Mouse (Mus musculus) limb, embryonic 14.5 days (tissue): ENCODE measurements around the gene Wdfy3. TPM values are rescaled to one million over a fixed set of nuclear protein-coding genes. Genes with fewer than 3 reads are reported as not detected.

Experiments used
- ATAC-seq: fragments of 200-750 bp; cut with Nextera tagmentation; 2 replicates; pipeline ENCODE4 v1.8.0; 2017; ENCODE audit warnings: low read depth, moderate number of reproducible peaks, moderate TSS enrichment; ENCODE audit not compliant: low FRiP score
- DNase-seq: peaks from one replicate; pipeline ENCODE4 v3.0.0-alpha.2; 2015; ENCODE audit warnings: low spot score
- H3K27ac ChIP-seq: fragments of 300-500 bp; sonication (generic); replicated peaks from 2 replicates; pipeline ENCODE4 v1.5.1; 2014; ENCODE audit warnings: low read depth, mild to moderate bottlenecking, low read length, moderate library complexity, mixed read lengths
- H3K27me3 ChIP-seq: fragments of 300-500 bp; sonication (generic); 2 replicates; pipeline ENCODE4 v1.6.1; 2014; ENCODE audit warnings: low read length, mixed read lengths; ENCODE audit not compliant: control insufficient read depth, insufficient read depth
- H3K36me3 ChIP-seq: fragments of 300-500 bp; sonication (generic); 2 replicates; pipeline ENCODE4 v1.6.1; 2014; ENCODE audit warnings: mild to moderate bottlenecking, low read length, moderate library complexity, mixed read lengths; ENCODE audit not compliant: control insufficient read depth, insufficient read depth
- H3K4me1 ChIP-seq: fragments of 300-500 bp; sonication (generic); 2 replicates; pipeline ENCODE4 v1.6.1; 2014; ENCODE audit warnings: antibody characterized with exemption, low read length, mixed read lengths; ENCODE audit not compliant: control insufficient read depth, insufficient read depth
- H3K4me2 ChIP-seq: fragments of 300-500 bp; sonication (generic); replicated peaks from 2 replicates; pipeline ENCODE4 v1.6.1; 2014; ENCODE audit warnings: low read depth, mild to moderate bottlenecking, low read length, moderate library complexity; ENCODE audit not compliant: severe bottlenecking
- H3K4me3 ChIP-seq: fragments of 300-500 bp; sonication (generic); replicated peaks from 2 replicates; pipeline ENCODE4 v1.5.1; 2014; ENCODE audit warnings: low read length
- H3K9ac ChIP-seq: fragments of 300-500 bp; sonication (generic); 2 replicates; pipeline ENCODE4 v1.6.1; 2014; ENCODE audit warnings: mild to moderate bottlenecking, low read depth, low read length, moderate library complexity; ENCODE audit not compliant: severe bottlenecking
- H3K9me3 ChIP-seq: fragments of 300-500 bp; sonication (generic); 2 replicates; pipeline ENCODE4 v1.6.1; 2016; ENCODE audit warnings: low read length; ENCODE audit not compliant: control insufficient read depth
- POLR2A ChIP-seq: fragments of 200-500 bp; IDR thresholded peaks from 2 replicates; pipeline ENCODE4 v1.8.0; 2012; ENCODE audit warnings: inconsistent platforms, mild to moderate bottlenecking, moderate library complexity, borderline replicate concordance; ENCODE audit not compliant: insufficient read depth, insufficient read length; ENCODE audit errors: extremely low read depth
- whole genome bisulfite sequencing: fragments of 180-500 bp; shearing (Covaris S2); extraction: QIAGEN DNeasy Blood & Tissue Kit; methylation state at CpG from one replicate; pipeline ENCODE4 v1.1.7; 2014; 5-methylcytosine and 5-hydroxymethylcytosine counted together
- polyA plus RNA-seq, 2 experiments: library from polyadenylated mRNA; depleted of rRNA in 1 of 2; stranded (reverse) in 1 of 2; unstranded in 1 of 2; fragments of >200 nt; fragmentation: Nextera tagmentation in 1 of 2; extraction: Ambion mirVana in 1 of 2; gene quantifications; 2 replicates each; pipeline versions ENCODE4 v1.2.1 to v1.2.3; 2012 to 2014

The Wdfy3 gene
- polyA plus RNA-seq, 2 experiments = 21.1 to 30.9 TPM

- no peaks in the 10 kb centered on the region for H3K27me3 ChIP-seq
- no peak overlapping the region for H3K9ac ChIP-seq
- no peak for TF ChIP-seq POLR2A
- peaks cover 97% of the 10 kb centered on the region for H3K36me3 ChIP-seq
- 95% methylated on average over 21 of the region's 21 CpGs for WGBS
- no peak for DNase-seq
- H3K4me2 ChIP-seq = no peak overlapping the region
- no peak for ATAC-seq
- H3K4me3 ChIP-seq = no peak overlapping the region
- H3K4me1 ChIP-seq = no peaks in the 10 kb centered on the region
- no peaks in the 10 kb centered on the region for H3K9me3 ChIP-seq
- H3K27ac ChIP-seq = no peak overlapping the region
Measured at GRCm38 (mm10) chr5:101852116-101852680, 217.5 kb downstream of the Wdfy3 start.

GRCm38 (mm10) chr5:101851133-101851532 lies 218.6 kb downstream of the Wdfy3 start:
- no peak overlapping the region for H3K4me2 ChIP-seq
- no peak for TF ChIP-seq POLR2A
- WGBS = 77% methylated on average over 7 of the region's 7 CpGs
- H3K27ac ChIP-seq = no peak overlapping the region
- peaks cover 98% of the 10 kb centered on the region for H3K36me3 ChIP-seq
- H3K9ac ChIP-seq = no peak overlapping the region
- no peak overlapping the region for H3K4me3 ChIP-seq
- no peaks in the 10 kb centered on the region for H3K27me3 ChIP-seq
- H3K9me3 ChIP-seq = no peaks in the 10 kb centered on the region
- no peaks in the 10 kb centered on the region for H3K4me1 ChIP-seq
- ATAC-seq (no peak), DNase-seq (no peak)

- Histone ChIP-seq H3K9ac (no peak overlapping the region), H3K27ac (no peak overlapping the region), H3K4me3 (no peak overlapping the region), H3K36me3 (peaks cover 98% of the 10 kb centered on the region), H3K27me3 (no peaks in the 10 kb centered on the region), H3K9me3 (no peaks in the 10 kb centered on the region), H3K4me2 (no peak overlapping the region), H3K4me1 (no peaks in the 10 kb centered on the region)
- ATAC-seq (no peak), DNase-seq (no peak)
- WGBS = 73% methylated on average over 4 of the region's 4 CpGs
- no peak for TF ChIP-seq POLR2A
Measured at GRCm38 (mm10) chr5:101847762-101848161, 222.0 kb downstream of the Wdfy3 start.

GRCm38 (mm10) chr5:101847323-101847722 lies 222.4 kb downstream of the Wdfy3 start:
- H3K4me3 ChIP-seq = no peak overlapping the region
- peaks cover 98% of the 10 kb centered on the region for H3K36me3 ChIP-seq
- no peak overlapping the region for H3K27ac ChIP-seq
- no peaks in the 10 kb centered on the region for H3K27me3 ChIP-seq
- H3K4me2 ChIP-seq = no peak overlapping the region
- TF ChIP-seq POLR2A = no peak
- H3K9me3 ChIP-seq = no peaks in the 10 kb centered on the region
- no peaks in the 10 kb centered on the region for H3K4me1 ChIP-seq
- no peak for DNase-seq
- WGBS = 87% methylated on average over 5 of the region's 7 CpGs
- no peak for ATAC-seq
- no peak overlapping the region for H3K9ac ChIP-seq

GRCm38 (mm10) chr5:101845930-101846329 lies 223.8 kb downstream of the Wdfy3 start:
- ATAC-seq (no peak), DNase-seq (no peak)
- H3K9me3 ChIP-seq = no peaks in the 10 kb centered on the region
- 93% methylated on average over 8 of the region's 8 CpGs for WGBS
- peaks cover 98% of the 10 kb centered on the region for H3K36me3 ChIP-seq
- H3K4me3 ChIP-seq = no peak overlapping the region
- TF ChIP-seq POLR2A = no peak
- H3K27me3 ChIP-seq = no peaks in the 10 kb centered on the region
- H3K9ac ChIP-seq = no peak overlapping the region
- H3K4me1 ChIP-seq = no peaks in the 10 kb centered on the region
- H3K4me2 ChIP-seq = no peak overlapping the region
- no peak overlapping the region for H3K27ac ChIP-seq

- H3K36me3 ChIP-seq = peaks cover 100% of the 10 kb centered on the region
- WGBS = 93% methylated on average over 14 of the region's 14 CpGs
Measured at GRCm38 (mm10) chr5:101845011-101845410, 224.7 kb downstream of the Wdfy3 start.

More at GRCm38 (mm10) chr5:101845011-101845410, 224.7 kb downstream of the Wdfy3 start:
- Histone ChIP-seq H3K4me3 (no peak overlapping the region), H3K27me3 (no peaks in the 10 kb centered on the region), H3K4me1 (no peaks in the 10 kb centered on the region), H3K9ac (no peak overlapping the region), H3K9me3 (no peaks in the 10 kb centered on the region), H3K4me2 (no peak overlapping the region), H3K27ac (no peak overlapping the region)
- no peak for TF ChIP-seq POLR2A
- ATAC-seq = no peak
- DNase-seq = no peak
